Mouse (Mus musculus): ENCODE data around the gene Thsd4. TPM values are rescaled to one million over a fixed set of nuclear protein-coding genes. Genes with fewer than 3 reads are reported as not detected.

Thsd4 gene
- total and polyA plus RNA-seq, 2 experiments from 2014 or later, result 4.8 to 45.0 TPM

- Histone ChIP-seq H3K9me3 (replicated peaks; ENCODE audit: control insufficient read depth, low read length) (no peaks in the 10 kb centered on the region), H3K4me1 (ENCODE audit: control insufficient read depth, insufficient read depth) (peaks cover 10% of the 10 kb centered on the region; the same call in 1 of the 2 replicates), H3K9ac (replicated peaks; ENCODE audit: low read depth, low read length) (no peak overlapping the region), H3K4me2 (ENCODE audit: low read depth, low read length) (no peak overlapping the region), H3K36me3 (replicated peaks; ENCODE audit: control insufficient read depth, insufficient read depth, low read length) (no peaks in the 10 kb centered on the region), H3K27ac (ENCODE audit: low read depth) (peak overlapping the region; percentile 73), H3K27me3 (ENCODE audit: control insufficient read depth, insufficient read depth, low read length) (no peaks in the 10 kb centered on the region), H3K4me3 (ENCODE audit: low read depth, low read length) (no peak overlapping the region)
- ATAC-seq (ENCODE audit: insufficient read depth, low read depth), result peak; percentile 81
- DNase-seq (ENCODE audit: low spot score), result peak; percentile 68
- 33% methylated on average over 14 of the region's 14 CpGs for WGBS
- TF ChIP-seq EP300 (IDR thresholded peaks at IDR 0.05; ENCODE audit: low read depth) (no peak), CTCF (IDR thresholded peaks at IDR 0.05; ENCODE audit: low read depth) (no peak)
Measured at GRCm38 (mm10) chr9:60504378-60505285, 17.2 kb downstream of the Thsd4 start.

GRCm38 (mm10) chr9:60502220-60502619, 19.6 kb downstream of the Thsd4 start:
- no peak overlapping the region for H3K4me2 ChIP-seq (ENCODE audit: low read depth, low read length)
- no peak overlapping the region for H3K27ac ChIP-seq (ENCODE audit: low read depth)
- peaks cover 10% of the 10 kb centered on the region; the same call in 1 of the 2 replicates for H3K4me1 ChIP-seq (ENCODE audit: control insufficient read depth, insufficient read depth)
- no peak for TF ChIP-seq CTCF (IDR thresholded peaks at IDR 0.05; ENCODE audit: low read depth)
- TF ChIP-seq EP300 (IDR thresholded peaks at IDR 0.05; ENCODE audit: low read depth), result no peak
- no peak overlapping the region for H3K4me3 ChIP-seq (ENCODE audit: low read depth, low read length)
- H3K27me3 ChIP-seq (ENCODE audit: control insufficient read depth, insufficient read depth, low read length), result no peaks in the 10 kb centered on the region
- no peak overlapping the region for H3K9ac ChIP-seq (replicated peaks; ENCODE audit: low read depth, low read length)
- no peaks in the 10 kb centered on the region for H3K9me3 ChIP-seq (replicated peaks; ENCODE audit: control insufficient read depth, low read length)
- no peaks in the 10 kb centered on the region for H3K36me3 ChIP-seq (replicated peaks; ENCODE audit: control insufficient read depth, insufficient read depth, low read length)
- DNase-seq (ENCODE audit: low spot score), result no peak
- no peak for ATAC-seq (ENCODE audit: insufficient read depth, low read depth)
- WGBS, result 70% methylated on average over 6 of the region's 6 CpGs

- DNase-seq (ENCODE audit: low spot score) (no peak), ATAC-seq (ENCODE audit: insufficient read depth, low read depth) (no peak)
- H3K4me1 ChIP-seq (ENCODE audit: control insufficient read depth, insufficient read depth), result peaks cover 10% of the 10 kb centered on the region; the same call in 1 of the 2 replicates
- H3K9me3 ChIP-seq (replicated peaks; ENCODE audit: control insufficient read depth, low read length), result no peaks in the 10 kb centered on the region
- no peaks in the 10 kb centered on the region for H3K36me3 ChIP-seq (replicated peaks; ENCODE audit: control insufficient read depth, insufficient read depth, low read length)
- H3K27ac ChIP-seq (ENCODE audit: low read depth), result no peak overlapping the region; the same call in 1 of the 2 replicates
- no peak overlapping the region for H3K4me3 ChIP-seq (ENCODE audit: low read depth, low read length)
- 75% methylated on average over 5 of the region's 5 CpGs for WGBS
- no peak overlapping the region for H3K9ac ChIP-seq (replicated peaks; ENCODE audit: low read depth, low read length)
- no peaks in the 10 kb centered on the region for H3K27me3 ChIP-seq (ENCODE audit: control insufficient read depth, insufficient read depth, low read length)
- no peak overlapping the region for H3K4me2 ChIP-seq (ENCODE audit: low read depth, low read length)
- TF ChIP-seq EP300 (IDR thresholded peaks at IDR 0.05; ENCODE audit: low read depth), result no peak
- TF ChIP-seq CTCF (IDR thresholded peaks at IDR 0.05; ENCODE audit: low read depth), result no peak
Measured at GRCm38 (mm10) chr9:60501504-60502179, 20.2 kb downstream of the Thsd4 start.

GRCm38 (mm10) chr9:60492275-60492974, 29.4 kb downstream of the Thsd4 start:
- Histone ChIP-seq H3K36me3 (replicated peaks; ENCODE audit: control insufficient read depth, insufficient read depth, low read length) (no peaks in the 10 kb centered on the region), H3K4me1 (ENCODE audit: control insufficient read depth, insufficient read depth) (no peaks in the 10 kb centered on the region), H3K27ac (ENCODE audit: low read depth) (no peak overlapping the region), H3K4me2 (ENCODE audit: low read depth, low read length) (no peak overlapping the region), H3K9ac (replicated peaks; ENCODE audit: low read depth, low read length) (no peak overlapping the region), H3K9me3 (replicated peaks; ENCODE audit: control insufficient read depth, low read length) (no peaks in the 10 kb centered on the region), H3K27me3 (ENCODE audit: control insufficient read depth, insufficient read depth, low read length) (no peaks in the 10 kb centered on the region), H3K4me3 (ENCODE audit: low read depth, low read length) (no peak overlapping the region)
- TF ChIP-seq EP300 (IDR thresholded peaks at IDR 0.05; ENCODE audit: low read depth), result no peak
- no peak for TF ChIP-seq CTCF (IDR thresholded peaks at IDR 0.05; ENCODE audit: low read depth)
- 71% methylated on average over 16 of the region's 16 CpGs for WGBS
- DNase-seq (ENCODE audit: low spot score) (no peak), ATAC-seq (ENCODE audit: insufficient read depth, low read depth) (no peak)

- no peaks in the 10 kb centered on the region for H3K9me3 ChIP-seq (replicated peaks; ENCODE audit: control insufficient read depth, low read length)
- DNase-seq (ENCODE audit: low spot score), result no peak
Measured at GRCm38 (mm10) chr9:60491489-60492100, 30.3 kb downstream of the Thsd4 start.

More at GRCm38 (mm10) chr9:60491489-60492100, 30.3 kb downstream of the Thsd4 start:
- H3K27ac ChIP-seq (ENCODE audit: low read depth), result no peak overlapping the region
- WGBS, result 83% methylated on average over 16 of the region's 16 CpGs
- no peak overlapping the region for H3K4me2 ChIP-seq (ENCODE audit: low read depth, low read length)
- ATAC-seq (ENCODE audit: insufficient read depth, low read depth), result no peak
- H3K4me1 ChIP-seq (ENCODE audit: control insufficient read depth, insufficient read depth), result no peaks in the 10 kb centered on the region
- H3K4me3 ChIP-seq (ENCODE audit: low read depth, low read length), result no peak overlapping the region
- no peak overlapping the region for H3K9ac ChIP-seq (replicated peaks; ENCODE audit: low read depth, low read length)
- no peaks in the 10 kb centered on the region for H3K36me3 ChIP-seq (replicated peaks; ENCODE audit: control insufficient read depth, insufficient read depth, low read length)
- TF ChIP-seq EP300 (IDR thresholded peaks at IDR 0.05; ENCODE audit: low read depth) (no peak), CTCF (IDR thresholded peaks at IDR 0.05; ENCODE audit: low read depth) (no peak)
- no peaks in the 10 kb centered on the region for H3K27me3 ChIP-seq (ENCODE audit: control insufficient read depth, insufficient read depth, low read length)
